Mouse (Mus musculus) erythroblast, embryonic 14.5 days (primary cell): ENCODE results near the gene Wdr34.

Source experiments
- GATA1 ChIP-seq: IDR thresholded peaks from 2 replicates; pipeline ENCODE4 v1.6.1; 2012; ENCODE audit warnings: low read length, inconsistent platforms, mixed read lengths
- TAL1 ChIP-seq: IDR thresholded peaks from 3 replicates; pipeline ENCODE4 v1.6.1; 2012; ENCODE audit warnings: low read length, inconsistent platforms, mixed read lengths

- TF ChIP-seq GATA1 (no peak), TAL1 (no peak)
Observed at GRCm38 (mm10) chr2:30094208-30094588, 45.5 kb upstream of the Wdr34 start.
